Mouse (Mus musculus) liver, postnatal 0 days (tissue): Measurements from ENCODE around the gene Mybphl. TPM values are rescaled to one million over a fixed set of nuclear protein-coding genes. Genes with fewer than 3 reads are reported as not detected.
A peak's percentile ranks its signal among the peaks of the same experiment; 100 is the strongest.

ENCODE experiments used
- ATAC-seq: fragments of 200-750 bp; cut with Nextera tagmentation; 2 replicates; pipeline ENCODE4 v1.8.0; 2017; ENCODE audit warnings: mild to moderate bottlenecking, moderate library complexity
- DNase-seq: peaks from one replicate; pipeline ENCODE4 v3.0.0-alpha.2; 2016
- H3K27ac ChIP-seq: fragments of 300-500 bp; sonication (generic); 2 replicates; pipeline ENCODE4 v1.5.1; 2014; ENCODE audit warnings: antibody characterized with exemption, moderate library complexity, mild to moderate bottlenecking, low read depth
- H3K27me3 ChIP-seq: fragments of 300-500 bp; sonication (generic); 2 replicates; pipeline ENCODE4 v1.6.1; 2014; ENCODE audit warnings: low read length, control low read depth, mixed read lengths; ENCODE audit not compliant: insufficient read depth
- H3K36me3 ChIP-seq: fragments of 300-500 bp; sonication (generic); replicated peaks from 2 replicates; pipeline ENCODE4 v1.6.1; 2014; ENCODE audit warnings: mild to moderate bottlenecking, control low read depth, low read length, moderate library complexity, mixed read lengths; ENCODE audit not compliant: insufficient read depth
- H3K4me1 ChIP-seq: fragments of 300-500 bp; sonication (generic); 2 replicates; pipeline ENCODE4 v1.6.1; 2014; ENCODE audit warnings: antibody characterized with exemption, mild to moderate bottlenecking, control low read depth; ENCODE audit not compliant: insufficient read depth
- H3K4me2 ChIP-seq: fragments of 300-500 bp; sonication (generic); 2 replicates; pipeline ENCODE4 v1.6.1; 2014; ENCODE audit warnings: low read depth, mild to moderate bottlenecking, low read length, moderate library complexity, mixed read lengths
- H3K4me3 ChIP-seq: fragments of 300-500 bp; sonication (generic); 2 replicates; pipeline ENCODE4 v1.5.1; 2014; ENCODE audit warnings: low read depth, low read length
- H3K9ac ChIP-seq: fragments of 300-500 bp; sonication (generic); replicated peaks from 2 replicates; pipeline ENCODE4 v1.6.1; 2014; ENCODE audit warnings: mild to moderate bottlenecking, moderate library complexity
- H3K9me3 ChIP-seq: fragments of 300-500 bp; sonication (generic); 2 replicates; pipeline ENCODE4 v1.6.1; 2016; ENCODE audit warnings: mild to moderate bottlenecking, control low read depth, low read length, mixed read lengths
- CTCF ChIP-seq: sonication (generic); IDR thresholded peaks from 2 replicates; pipeline ENCODE4 v1.5.1; 2016; ENCODE audit warnings: antibody characterized with exemption, low read depth
- EP300 ChIP-seq: IDR thresholded peaks from 2 replicates; pipeline ENCODE4 v1.6.1; 2016; ENCODE audit warnings: antibody characterized with exemption, low read depth, mild to moderate bottlenecking
- WGBS: fragments of 180-500 bp; shearing (Covaris S2); extraction: QIAGEN DNeasy Blood & Tissue Kit; methylation state at CpG from one replicate; pipeline ENCODE4 v1.1.7; 2014; ENCODE audit not compliant: insufficient replicate concordance; 5-methylcytosine and 5-hydroxymethylcytosine counted together
- polyA plus RNA-seq: library from polyadenylated mRNA; unstranded; fragments of >200 nt; fragmentation: Nextera tagmentation; extraction: Ambion mirVana; gene quantifications from 2 replicates; pipeline ENCODE4 v1.2.1, GENCODE M21; 2015

The Mybphl gene
- polyA plus RNA-seq, 1 experiment from 2014 or later: 0.49 TPM

DNA sequence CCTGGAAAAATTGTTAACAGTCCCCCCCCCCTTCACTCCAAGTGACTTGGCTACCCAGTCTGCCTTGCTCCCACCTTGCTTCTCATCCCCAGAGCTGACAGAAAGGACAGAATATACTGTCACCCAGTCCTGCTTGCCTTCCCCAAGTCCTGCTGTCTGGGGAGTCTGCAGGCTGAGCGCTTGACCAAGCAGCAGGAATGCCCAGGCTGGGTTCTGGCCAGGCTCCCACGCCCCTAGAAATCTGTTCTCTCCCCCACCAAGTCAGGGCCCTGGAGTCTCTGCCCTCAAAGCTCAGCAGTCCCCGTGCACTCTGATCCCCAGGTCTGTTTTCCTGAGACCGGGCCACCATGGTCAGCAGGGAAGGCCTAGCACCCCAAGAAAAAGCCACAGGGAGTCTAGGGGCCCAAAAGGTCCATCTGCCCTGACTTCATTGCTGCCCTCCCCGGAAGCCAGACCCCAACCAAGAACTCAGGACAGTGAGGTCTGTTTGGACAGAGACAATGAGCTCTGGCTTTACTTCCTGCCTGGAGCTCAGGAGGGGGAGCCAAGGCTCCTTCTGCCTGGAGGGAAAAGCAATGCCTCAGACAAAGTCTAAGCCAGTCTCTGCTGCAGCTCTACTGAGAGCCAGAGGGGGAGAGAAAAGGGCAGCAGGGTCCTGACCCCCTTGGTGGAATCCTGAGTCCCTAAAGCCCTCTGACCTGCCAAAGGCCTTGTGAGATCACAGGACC is 46.5 kb downstream of the Mybphl start:
- 60% methylated on average over 5 of the region's 5 CpGs for WGBS
- peaks cover 9% of the 10 kb centered on the region; the same call in 1 of the 2 replicates for H3K4me1 ChIP-seq
- DNase-seq: no peak
- no peak overlapping the region for H3K4me3 ChIP-seq
- H3K27ac ChIP-seq: no peak overlapping the region
- peaks cover 17% of the 10 kb centered on the region for H3K27me3 ChIP-seq
- no peak overlapping the region for H3K9ac ChIP-seq
- ATAC-seq: no peak
- no peak for TF ChIP-seq EP300
- no peak for TF ChIP-seq CTCF
- peaks cover 16% of the 10 kb centered on the region for H3K9me3 ChIP-seq
- H3K36me3 ChIP-seq: no peaks in the 10 kb centered on the region
- H3K4me2 ChIP-seq: no peak overlapping the region

- peaks cover 16% of the 10 kb centered on the region for H3K9me3 ChIP-seq
- TF ChIP-seq EP300 (no peak), CTCF (no peak)
- H3K9ac ChIP-seq: no peak overlapping the region
- WGBS: 67% methylated on average over 8 of the region's 8 CpGs
- peaks cover 9% of the 10 kb centered on the region; the same call in 1 of the 2 replicates for H3K4me1 ChIP-seq
- no peak overlapping the region for H3K27ac ChIP-seq
- H3K4me2 ChIP-seq: no peak overlapping the region
- no peak for ATAC-seq
- H3K36me3 ChIP-seq: no peaks in the 10 kb centered on the region
- H3K27me3 ChIP-seq: peaks cover 22% of the 10 kb centered on the region
- H3K4me3 ChIP-seq: no peak overlapping the region
- DNase-seq: no peak
These were observed 47.0 kb downstream of the Mybphl start for GRCm38 (mm10) chr3:108411754-108412121.

- Histone ChIP-seq H3K4me3 (no peak overlapping the region), H3K4me1 (peaks cover 9% of the 10 kb centered on the region; the same call in 1 of the 2 replicates), H3K27ac (no peak overlapping the region), H3K9ac (no peak overlapping the region), H3K4me2 (no peak overlapping the region), H3K27me3 (peaks cover 28% of the 10 kb centered on the region), H3K36me3 (no peaks in the 10 kb centered on the region), H3K9me3 (peaks cover 16% of the 10 kb centered on the region)
- no peak for DNase-seq
- TF ChIP-seq EP300 (no peak), CTCF (no peak)
- ATAC-seq: no peak
- WGBS: 92% methylated on average over 35 of the region's 35 CpGs
These were observed 49.1 kb downstream of the Mybphl start for GRCm38 (mm10) chr3:108413634-108414360.

DNA sequence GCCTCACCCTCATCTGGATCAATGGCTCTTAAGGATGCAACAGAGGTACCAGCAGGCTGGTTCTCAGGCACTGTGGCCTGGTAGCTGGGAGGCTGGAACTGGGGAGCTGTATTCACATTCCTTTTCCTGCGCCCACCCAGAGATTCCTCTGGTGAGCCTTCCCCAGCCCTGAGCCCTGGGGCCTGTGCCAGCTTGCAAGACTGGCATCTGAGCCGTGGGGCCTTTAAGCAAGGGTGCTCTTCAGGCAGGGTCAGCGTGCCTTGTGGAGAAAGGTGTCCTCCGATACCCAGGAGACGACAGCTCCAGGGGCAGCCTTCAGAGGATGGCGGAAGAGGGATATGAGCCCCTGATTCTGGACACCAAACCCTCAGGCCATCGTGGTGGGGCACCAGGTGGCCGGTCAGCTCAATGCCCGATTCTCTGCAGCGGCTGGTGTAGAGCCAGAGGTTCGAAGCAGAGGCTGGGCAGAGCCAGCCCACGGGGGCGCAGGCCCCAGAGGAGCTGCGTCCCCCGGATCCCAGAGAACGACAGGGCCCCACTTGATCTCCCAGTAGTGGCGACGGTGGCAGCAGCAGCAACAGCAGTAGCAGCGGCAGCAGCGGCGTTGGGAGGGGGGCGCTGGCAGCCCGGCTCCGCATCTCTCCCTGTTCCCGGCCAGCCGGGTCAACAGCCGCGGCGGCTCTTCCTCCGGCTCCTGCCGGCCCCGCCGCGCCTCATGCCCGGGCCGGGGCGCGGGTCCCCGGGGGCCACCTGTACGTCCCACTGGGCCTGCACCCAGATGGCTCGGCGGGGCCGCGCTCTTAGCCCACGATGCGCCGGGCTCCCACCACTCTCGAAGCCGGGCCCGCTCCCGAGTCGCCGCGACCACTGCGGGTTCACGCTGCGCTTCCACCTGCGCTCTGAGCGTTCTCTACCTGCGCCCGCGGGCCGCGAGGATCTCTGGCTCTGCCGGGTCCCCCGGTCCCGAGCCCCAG is 50.4 kb downstream of the Mybphl start, which contains the start of gene Celsr2:
Celsr2 (minus strand) TSS at position 696 of the 974 bp plus-strand sequence.
- Histone ChIP-seq H3K4me2 (peak within 1 kb of the TSS; percentile 99), H3K9ac (peak within 1 kb of the TSS; percentile 37), H3K36me3 (no peaks in the 10 kb centered on the region), H3K4me1 (peaks cover 9% of the 10 kb centered on the region; the same call in 1 of the 2 replicates), H3K27me3 (peaks cover 28% of the 10 kb centered on the region), H3K9me3 (peaks cover 16% of the 10 kb centered on the region), H3K27ac (no peak within 1 kb of the TSS), H3K4me3 (peak within 1 kb of the TSS; percentile 52)
- WGBS: 9% methylated on average over 57 of the region's 67 CpGs
- DNase-seq (no peak), ATAC-seq (peak; percentile 26; the same call in 1 of the 2 replicates)
- TF ChIP-seq CTCF (no peak), EP300 (no peak)

DNA sequence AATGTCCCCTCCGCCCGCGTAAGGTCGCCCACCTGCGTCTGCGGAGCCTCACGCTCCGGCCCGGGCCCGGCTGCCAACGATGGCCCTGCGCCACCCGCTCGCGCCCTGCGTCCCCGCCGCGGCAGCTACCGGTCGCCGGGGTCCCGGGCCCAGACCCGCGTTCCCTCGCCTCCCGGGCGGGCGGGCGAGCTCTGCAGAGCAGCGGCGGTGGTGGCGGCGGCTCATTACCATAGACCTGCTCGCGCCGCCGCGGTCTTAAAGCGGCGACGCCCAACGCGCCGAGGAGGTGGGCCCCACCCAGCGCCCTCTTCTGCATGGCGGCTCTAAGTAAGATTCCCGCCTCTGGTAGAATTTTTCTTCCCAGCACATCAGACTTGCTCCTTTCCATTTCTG is 51.1 kb downstream of the Mybphl start:
- H3K4me3 ChIP-seq: peak overlapping the region; percentile 52
- peak overlapping the region; percentile 37 for H3K9ac ChIP-seq
- DNase-seq (peak; percentile 77), ATAC-seq (peak; percentile 77)
- H3K4me2 ChIP-seq: peak overlapping the region; percentile 99
- H3K36me3 ChIP-seq: no peaks in the 10 kb centered on the region
- H3K27me3 ChIP-seq: peaks cover 28% of the 10 kb centered on the region
- H3K27ac ChIP-seq: no peak overlapping the region
- peaks cover 9% of the 10 kb centered on the region; the same call in 1 of the 2 replicates for H3K4me1 ChIP-seq
- peaks cover 16% of the 10 kb centered on the region for H3K9me3 ChIP-seq
- TF ChIP-seq EP300 (no peak), CTCF (no peak)
- 3% methylated on average over 47 of the region's 48 CpGs for WGBS
